Mouse (Mus musculus): Measurements from ENCODE around the gene Vmn2r90. TPM values are rescaled to one million over a fixed set of nuclear protein-coding genes. Genes with fewer than 3 reads are reported as not detected.

Gene Vmn2r90
- polyA plus RNA-seq, 1 experiment = not detected

DNA sequence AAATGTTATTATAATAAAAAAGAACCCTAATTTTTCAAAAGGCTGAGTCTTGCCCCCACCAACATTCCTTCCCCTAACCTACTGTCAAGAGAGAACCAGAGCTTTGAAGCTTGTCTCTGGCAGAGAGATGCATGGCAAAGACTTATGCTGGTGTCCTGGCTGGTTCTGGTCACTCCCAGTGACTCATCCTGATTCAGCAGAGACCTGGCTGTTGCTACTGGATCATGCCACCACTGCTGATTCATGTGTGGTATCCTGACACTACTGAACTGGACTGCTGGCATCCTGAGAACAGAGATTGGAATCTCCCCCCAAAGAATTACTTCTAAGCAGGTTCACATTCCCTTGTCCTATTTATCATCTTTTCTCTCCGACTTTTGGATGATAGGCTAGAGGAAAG, 60.7 kb downstream of the Vmn2r90 start:
- Histone ChIP-seq H3K36me3 (ENCODE audit: control insufficient read depth, insufficient read depth, low read length, poor library complexity, severe bottlenecking) (no peaks in the 10 kb centered on the region), H3K4me3 (ENCODE audit: low read depth, low read length) (no peak overlapping the region), H3K9me3 (replicated peaks; ENCODE audit: control insufficient read depth, insufficient read depth, low read length, poor library complexity, severe bottlenecking) (no peaks in the 10 kb centered on the region), H3K9ac (ENCODE audit: low read depth, poor library complexity, severe bottlenecking) (no peak overlapping the region), H3K27me3 (ENCODE audit: control insufficient read depth, insufficient read depth, low read length, poor library complexity, severe bottlenecking) (no peaks in the 10 kb centered on the region), H3K4me1 (ENCODE audit: control insufficient read depth, insufficient read depth, low read length) (no peaks in the 10 kb centered on the region), H3K27ac (ENCODE audit: insufficient read depth, low read length) (no peak overlapping the region)
- TF ChIP-seq CTCF (IDR thresholded peaks at IDR 0.05; ENCODE audit: low read depth, low read length) (no peak), POLR2A (IDR thresholded peaks at IDR 0.05; ENCODE audit: insufficient read depth, low read length) (no peak), EP300 (IDR thresholded peaks at IDR 0.05; ENCODE audit: insufficient read depth, low read depth, low read length) (no peak)

DNA sequence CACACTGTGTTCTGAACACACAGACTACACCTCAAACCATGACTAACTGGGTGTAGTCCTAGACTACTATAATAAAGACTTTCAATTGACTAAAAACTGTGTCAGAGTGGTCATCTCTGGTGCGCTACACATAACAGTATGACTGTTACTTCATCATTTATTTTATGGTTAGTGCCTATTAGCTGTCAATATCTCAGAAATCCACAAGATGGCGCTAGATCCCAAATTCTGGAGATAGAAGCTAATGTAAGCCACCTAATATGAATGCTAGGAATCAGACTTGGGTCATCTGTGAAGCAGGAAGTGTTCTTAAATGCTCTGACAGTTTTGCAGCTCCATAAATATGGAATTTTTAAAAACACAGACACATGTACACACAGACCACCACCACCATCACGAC, 62.9 kb downstream of the Vmn2r90 start:
- H3K27ac ChIP-seq (ENCODE audit: insufficient read depth, low read length) = no peak overlapping the region
- no peaks in the 10 kb centered on the region for H3K9me3 ChIP-seq (replicated peaks; ENCODE audit: control insufficient read depth, insufficient read depth, low read length, poor library complexity, severe bottlenecking)
- H3K36me3 ChIP-seq (ENCODE audit: control insufficient read depth, insufficient read depth, low read length, poor library complexity, severe bottlenecking) = no peaks in the 10 kb centered on the region
- no peaks in the 10 kb centered on the region for H3K27me3 ChIP-seq (ENCODE audit: control insufficient read depth, insufficient read depth, low read length, poor library complexity, severe bottlenecking)
- H3K9ac ChIP-seq (ENCODE audit: low read depth, poor library complexity, severe bottlenecking) = no peak overlapping the region
- no peaks in the 10 kb centered on the region for H3K4me1 ChIP-seq (ENCODE audit: control insufficient read depth, insufficient read depth, low read length)
- TF ChIP-seq CTCF (IDR thresholded peaks at IDR 0.05; ENCODE audit: low read depth, low read length) = peak; percentile 20
- TF ChIP-seq EP300 (IDR thresholded peaks at IDR 0.05; ENCODE audit: insufficient read depth, low read depth, low read length) = no peak
- H3K4me3 ChIP-seq (ENCODE audit: low read depth, low read length) = no peak overlapping the region

Other genes with a start within 250 kb of the Vmn2r90 start
- gene Lnpep, start 78.7 kb upstream of the Vmn2r90 start, polyA plus RNA-seq (2011; ENCODE audit: insufficient read depth, insufficient read length, low read depth, missing spikeins) = 60.5 and 63.5 TPM in 2 replicates
- gene Spaca6, start 123.4 kb downstream of the Vmn2r90 start, polyA plus RNA-seq (2011; ENCODE audit: insufficient read depth, insufficient read length, low read depth, missing spikeins) = 81.0 and 82.4 TPM in 2 replicates
- gene Has1, start 151.5 kb downstream of the Vmn2r90 start, polyA plus RNA-seq (2011; ENCODE audit: insufficient read depth, insufficient read length, low read depth, missing spikeins) = not detected in 2 replicates
- gene Fpr1, start 180.2 kb downstream of the Vmn2r90 start, polyA plus RNA-seq (2011; ENCODE audit: insufficient read depth, insufficient read length, low read depth, missing spikeins) = not detected in 2 replicates
- not detected in 2 replicates for gene Fpr2, start 184.1 kb downstream of the Vmn2r90 start, polyA plus RNA-seq (2011; ENCODE audit: insufficient read depth, insufficient read length, low read depth, missing spikeins)
- gene Fpr3, start 184.1 kb downstream of the Vmn2r90 start, polyA plus RNA-seq (2011; ENCODE audit: insufficient read depth, insufficient read length, low read depth, missing spikeins) = not detected in 2 replicates